Mouse (Mus musculus): ENCODE data around the gene Vmn1r139.
"Not testable (repeated sequence)": the region's sequence is repeated elsewhere in the genome, so short reads cannot be mapped to it uniquely, and the experiment has no call there.

The Vmn1r139 gene

DNA sequence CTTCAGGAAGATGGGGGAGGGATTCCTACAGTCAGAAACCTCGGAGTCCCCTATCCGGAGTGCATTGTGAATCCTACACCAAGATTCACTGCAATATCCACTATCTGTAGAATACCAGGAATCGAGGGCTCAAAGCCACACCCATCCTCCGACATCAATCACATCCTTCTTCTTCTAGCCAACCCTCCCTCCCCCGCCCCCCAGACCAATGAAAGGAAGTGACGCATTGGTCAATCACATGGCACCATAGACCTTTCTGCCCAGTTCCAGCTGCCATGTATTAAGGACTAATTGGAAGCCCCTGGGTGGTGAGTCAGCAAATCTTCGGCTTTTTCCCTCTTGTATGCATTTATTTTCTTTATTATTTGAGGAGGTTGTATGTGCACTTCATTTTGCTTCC is at the start of gene Vmn1r139:
TSS of gene Vmn1r139 (plus strand) at position 301 of the 400 bp plus-strand sequence.
- H3K36me3 ChIP-seq (ENCODE audit: insufficient read depth, low read length); H3K9me3 ChIP-seq (ENCODE audit: low read length); H3K27me3 ChIP-seq (ENCODE audit: insufficient read depth, low read length); H3K4me1 ChIP-seq (replicated peaks; ENCODE audit: low read depth, low read length); H3K4me3 ChIP-seq (replicated peaks; ENCODE audit: low read length): not testable (repeated sequence)

DNA sequence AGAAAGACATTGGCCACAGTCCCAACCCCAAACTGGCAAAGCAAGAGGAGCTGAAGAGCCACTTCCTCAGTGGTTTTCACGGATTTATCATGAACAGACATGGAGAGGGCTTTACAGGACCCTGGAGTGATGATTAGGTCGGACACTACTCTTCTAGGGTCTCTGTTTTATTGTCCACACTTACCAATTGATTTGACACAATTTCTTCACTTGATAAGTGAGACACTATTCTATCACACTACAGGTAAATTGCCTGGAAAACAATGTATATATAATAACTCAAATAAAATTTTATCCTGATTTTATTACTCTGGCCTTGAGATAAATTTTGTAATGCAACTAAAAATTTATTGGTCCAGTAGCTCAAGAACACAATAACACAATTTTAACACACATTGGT is 40.1 kb upstream of the Vmn1r139 start, which contains the start of gene Vmn1r138:
TSS of gene Vmn1r138 (minus strand) at position 101 of the 400 bp plus-strand sequence.
- not testable (repeated sequence) for H3K4me3 ChIP-seq (replicated peaks; ENCODE audit: low read length); H3K4me1 ChIP-seq (replicated peaks; ENCODE audit: low read depth, low read length); H3K9me3 ChIP-seq (ENCODE audit: low read length); H3K36me3 ChIP-seq (ENCODE audit: insufficient read depth, low read length); H3K27me3 ChIP-seq (ENCODE audit: insufficient read depth, low read length)

DNA sequence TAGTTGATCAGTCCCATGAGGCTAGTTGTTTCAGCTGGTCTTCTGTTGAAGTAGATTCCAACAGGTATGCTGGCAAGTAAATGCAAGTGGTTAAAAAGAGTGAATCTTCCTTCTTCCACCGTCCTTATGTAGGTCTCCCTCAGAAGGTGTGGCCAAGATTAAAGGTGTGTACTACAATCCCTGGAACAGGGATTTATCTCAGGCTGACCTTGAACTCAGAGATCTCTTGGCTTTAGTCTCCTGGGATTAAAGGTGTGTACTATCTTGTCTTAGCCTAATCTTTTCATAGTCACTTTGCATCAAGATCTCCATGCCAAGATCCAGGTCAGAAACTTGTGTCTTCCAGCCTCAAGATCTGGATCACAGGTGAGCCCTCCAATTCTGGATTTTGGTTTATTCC is 12.7 kb upstream of the Vmn1r139 start, which contains the start of gene Gm6176:
TSS of gene Gm6176 (minus strand) at position 101 of the 400 bp plus-strand sequence.
- not testable (repeated sequence) for H3K4me1 ChIP-seq (replicated peaks; ENCODE audit: low read depth, low read length); H3K9me3 ChIP-seq (ENCODE audit: low read length); H3K27me3 ChIP-seq (ENCODE audit: insufficient read depth, low read length); H3K4me3 ChIP-seq (replicated peaks; ENCODE audit: low read length); H3K36me3 ChIP-seq (ENCODE audit: insufficient read depth, low read length)

DNA sequence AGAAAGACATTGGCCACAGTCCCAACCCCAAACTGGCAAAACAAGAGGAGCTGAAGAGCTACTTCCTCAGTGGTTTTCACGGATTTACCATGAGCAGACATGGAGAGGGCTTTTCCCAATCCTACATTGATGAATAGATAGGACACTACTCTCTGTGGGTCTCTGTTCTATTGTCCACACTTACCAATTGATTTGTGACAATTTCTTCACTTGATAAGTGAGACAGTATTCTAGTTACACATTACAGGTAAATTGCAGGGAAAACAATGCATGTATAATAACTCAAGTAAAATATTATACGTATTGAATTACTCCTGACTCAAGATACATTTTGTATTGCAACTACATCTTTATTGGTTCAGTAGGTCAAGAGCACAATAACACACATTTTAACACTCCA is 49.3 kb downstream of the Vmn1r139 start, which contains the start of gene Gm16451:
TSS of gene Gm16451 (minus strand) at position 101 of the 400 bp plus-strand sequence.
- not testable (repeated sequence) for H3K27me3 ChIP-seq (ENCODE audit: insufficient read depth, low read length); H3K36me3 ChIP-seq (ENCODE audit: insufficient read depth, low read length); H3K9me3 ChIP-seq (ENCODE audit: low read length); H3K4me1 ChIP-seq (replicated peaks; ENCODE audit: low read depth, low read length); H3K4me3 ChIP-seq (replicated peaks; ENCODE audit: low read length)

DNA sequence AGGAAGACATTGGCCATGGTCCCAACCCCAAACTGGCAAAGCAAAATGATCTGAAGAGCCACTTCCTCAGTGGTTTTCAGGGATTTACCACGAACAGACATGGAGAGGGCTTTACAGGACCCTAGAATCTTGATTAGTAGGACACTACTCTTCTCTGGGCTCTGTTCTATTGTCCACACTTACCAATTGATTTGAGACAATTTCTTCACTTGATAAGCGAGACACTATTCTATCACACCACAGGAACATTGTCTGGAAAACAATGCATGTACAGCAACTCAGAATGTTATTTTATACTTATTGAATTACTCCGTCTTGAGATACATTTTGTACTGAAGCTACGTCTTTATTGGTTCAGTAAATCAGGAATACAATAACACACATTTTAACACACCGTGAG is 65.8 kb downstream of the Vmn1r139 start, which contains the start of gene Gm10666:
TSS of gene Gm10666 (minus strand) at position 101 of the 400 bp plus-strand sequence.
- not testable (repeated sequence) for H3K27me3 ChIP-seq (ENCODE audit: insufficient read depth, low read length); H3K4me3 ChIP-seq (replicated peaks; ENCODE audit: low read length); H3K4me1 ChIP-seq (replicated peaks; ENCODE audit: low read depth, low read length); H3K36me3 ChIP-seq (ENCODE audit: insufficient read depth, low read length); H3K9me3 ChIP-seq (ENCODE audit: low read length)
